Mouse (Mus musculus) left cerebral cortex, postnatal 25 days (tissue): ENCODE results near the gene Ankrd55. TPM values are rescaled to one million over a fixed set of nuclear protein-coding genes. Genes with fewer than 3 reads are reported as not detected.

ENCODE experiments used
- DNase-seq, 2 experiments: peaks; one replicate each; pipeline ENCODE4 v3.0.0; 2022; ENCODE audit warnings: low spot score in 2 of 2, mixed read lengths in 1 of 2
- intact Hi-C: fragments of 180-260 bp; cut with DNase I; formaldehyde crosslinking; loops from one replicate; pipeline ENCODE4 v1.15.1; 2025
- total RNA-seq, 2 experiments: library from RNA; stranded (reverse); gene quantifications; 2 replicates each; pipeline ENCODE4 v1.2.3; 2021

Ankrd55 gene
- 1 to 10 TPM; 3.2 to 3.8 TPM for total RNA-seq

- DNase-seq, result peak; percentile 54 to 71
- intact Hi-C loops, result no loop called here
These were observed at the start of gene Ankrd55 for GRCm38 (mm10) chr13:112288225-112289178. Gene Ankrd55, plus strand, starts transcription at chr13:112288451.

GRCm38 (mm10) chr13:112239239-112239638, 49.0 kb upstream of the Ankrd55 start:
- intact Hi-C loops, result no loop called here
- no peak for DNase-seq

- intact Hi-C loops, result no loop called here
These were observed 46.8 kb upstream of the Ankrd55 start for GRCm38 (mm10) chr13:112241431-112241830.

GRCm38 (mm10) chr13:112245131-112245530, 43.1 kb upstream of the Ankrd55 start:
- no peak for DNase-seq
- intact Hi-C loops, result no loop called here

More at GRCm38 (mm10) chr13:112241431-112241830, 46.8 kb upstream of the Ankrd55 start:
- no peak for DNase-seq

GRCm38 (mm10) chr13:112251433-112251832, 36.8 kb upstream of the Ankrd55 start:
- intact Hi-C loops, result no loop called here
- no peak for DNase-seq

GRCm38 (mm10) chr13:112252012-112252411, 36.2 kb upstream of the Ankrd55 start:
- intact Hi-C loops, result no loop called here
- DNase-seq, result no peak

GRCm38 (mm10) chr13:112252991-112253620, 35.1 kb upstream of the Ankrd55 start:
- no peak for DNase-seq
- intact Hi-C loops, result no loop called here

- intact Hi-C loops, result no loop called here
- no peak for DNase-seq
These were observed 34.1 kb upstream of the Ankrd55 start for GRCm38 (mm10) chr13:112254116-112254515.

- DNase-seq, result no peak
- intact Hi-C loops, result no loop called here
These were observed 32.4 kb upstream of the Ankrd55 start for GRCm38 (mm10) chr13:112255862-112256261.

- intact Hi-C loops, result no loop called here
- DNase-seq, result no peak
These were observed 29.8 kb upstream of the Ankrd55 start for GRCm38 (mm10) chr13:112258478-112258877.

- peak; percentile 69 to 71 for DNase-seq
- intact Hi-C loops, result loop anchor here (1.0 kb wide), 1 partner anchor 471 kb away; no protein-coding TSS in a partner anchor
These were observed 28.9 kb upstream of the Ankrd55 start for GRCm38 (mm10) chr13:112259398-112259797.

- intact Hi-C loops, result loop anchor here (1.0 to 10.0 kb wide), 3 partner anchors 476 to 800 kb away; no protein-coding TSS in a partner anchor
- peak; percentile 33 to 38 for DNase-seq
These were observed 23.6 kb upstream of the Ankrd55 start for GRCm38 (mm10) chr13:112264666-112265065.

GRCm38 (mm10) chr13:112271901-112272537, 16.2 kb upstream of the Ankrd55 start:
- peak; percentile 13 to 41 for DNase-seq
- intact Hi-C loops, result loop anchor here (1.0 kb wide), 1 partner anchor 237 kb away; no protein-coding TSS in a partner anchor

- intact Hi-C loops, result no loop called here
- peak in 1 of 2 experiments; percentile 25 for DNase-seq
These were observed 13.6 kb upstream of the Ankrd55 start for GRCm38 (mm10) chr13:112274636-112275035.

- DNase-seq, result no peak
- intact Hi-C loops, result no loop called here
These were observed 12.3 kb upstream of the Ankrd55 start for GRCm38 (mm10) chr13:112275951-112276350.

- DNase-seq, result no peak
- intact Hi-C loops, result no loop called here
These were observed 10.7 kb upstream of the Ankrd55 start for GRCm38 (mm10) chr13:112277544-112277943.

GRCm38 (mm10) chr13:112278251-112278650, 10.0 kb upstream of the Ankrd55 start:
- intact Hi-C loops, result no loop called here
- DNase-seq, result peak; percentile 27 to 57

GRCm38 (mm10) chr13:112287135-112287534, 1.1 kb upstream of the Ankrd55 start:
- no peak for DNase-seq
- intact Hi-C loops, result no loop called here

GRCm38 (mm10) chr13:112287571-112288224, 553 bp upstream of the Ankrd55 start:
- intact Hi-C loops, result no loop called here
- DNase-seq, result no peak
